Mouse (Mus musculus) intestine, embryonic 14.5 days (tissue): ENCODE data around the gene Snx29. TPM values are rescaled to one million over a fixed set of nuclear protein-coding genes. Genes with fewer than 3 reads are reported as not detected.

ENCODE experiments used
- ATAC-seq: fragments of 200-750 bp; cut with Nextera tagmentation; replicated peaks from 2 replicates; pipeline ENCODE4 v1.8.0; 2017; ENCODE audit warnings: low read depth, moderate number of reproducible peaks, moderate TSS enrichment, moderate library complexity; ENCODE audit not compliant: low FRiP score, low TSS enrichment
- DNase-seq: peaks from one replicate; pipeline ENCODE4 v3.0.0-alpha.2; 2018; ENCODE audit warnings: low spot score
- H3K27ac ChIP-seq: fragments of 300-500 bp; sonication (generic); 2 replicates; pipeline ENCODE4 v1.5.1; 2014; ENCODE audit warnings: low read depth, mild to moderate bottlenecking, control low read depth
- H3K27me3 ChIP-seq: fragments of 300-500 bp; sonication (generic); replicated peaks from 2 replicates; pipeline ENCODE4 v1.6.1; 2014; ENCODE audit warnings: low read length, control low read depth; ENCODE audit not compliant: control insufficient read depth, insufficient read depth
- H3K36me3 ChIP-seq: fragments of 300-500 bp; sonication (generic); 2 replicates; pipeline ENCODE4 v1.6.1; 2014; ENCODE audit warnings: low read length, control low read depth; ENCODE audit not compliant: control insufficient read depth, insufficient read depth
- H3K4me1 ChIP-seq: fragments of 300-500 bp; sonication (generic); replicated peaks from 2 replicates; pipeline ENCODE4 v1.6.1; 2014; ENCODE audit warnings: low read length, control low read depth, mixed read lengths; ENCODE audit not compliant: control insufficient read depth, insufficient read depth
- H3K4me2 ChIP-seq: fragments of 300-500 bp; sonication (generic); 2 replicates; pipeline ENCODE4 v1.6.1; 2014; ENCODE audit warnings: low read length
- H3K4me3 ChIP-seq: fragments of 300-500 bp; sonication (generic); 2 replicates; pipeline ENCODE4 v1.5.1; 2014; ENCODE audit warnings: low read depth, low read length, control low read depth, mixed read lengths
- H3K9ac ChIP-seq: fragments of 300-500 bp; sonication (generic); 2 replicates; pipeline ENCODE4 v1.6.1; 2014; ENCODE audit warnings: mild to moderate bottlenecking, low read length
- H3K9me3 ChIP-seq: fragments of 300-500 bp; sonication (generic); 2 replicates; pipeline ENCODE4 v1.6.1; 2016; ENCODE audit warnings: low read length, control low read depth; ENCODE audit not compliant: control insufficient read depth
- WGBS: fragments of 180-500 bp; shearing (Covaris S2); extraction: QIAGEN DNeasy Blood & Tissue Kit; methylation state at CpG from one replicate; pipeline ENCODE4 v1.1.7; 2014; 5-methylcytosine and 5-hydroxymethylcytosine counted together
- polyA plus RNA-seq: library from polyadenylated mRNA; unstranded; fragments of >200 nt; fragmentation: Nextera tagmentation; extraction: Ambion mirVana; gene quantifications from 2 replicates; pipeline ENCODE4 v1.2.1, GENCODE M21; 2014

Snx29 gene
- polyA plus RNA-seq, 1 experiment from 2014 or later, result 6.3 TPM

- H3K4me3 ChIP-seq, result no peak overlapping the region
- H3K4me2 ChIP-seq, result no peak overlapping the region
- no peak overlapping the region for H3K9ac ChIP-seq
- no peaks in the 10 kb centered on the region for H3K9me3 ChIP-seq
- no peaks in the 10 kb centered on the region for H3K27me3 ChIP-seq
- no peaks in the 10 kb centered on the region for H3K36me3 ChIP-seq
- DNase-seq, result no peak
- no peaks in the 10 kb centered on the region for H3K4me1 ChIP-seq
- ATAC-seq, result no peak
- 65% methylated on average over 2 of the region's 2 CpGs for WGBS
- no peak overlapping the region for H3K27ac ChIP-seq
Observed at GRCm38 (mm10) chr16:11476968-11477367, 154.3 kb downstream of the Snx29 start.

GRCm38 (mm10) chr16:11477591-11477990, 154.9 kb downstream of the Snx29 start:
- no peak for DNase-seq
- H3K27me3 ChIP-seq, result no peaks in the 10 kb centered on the region
- no peak overlapping the region for H3K27ac ChIP-seq
- H3K9ac ChIP-seq, result no peak overlapping the region
- H3K4me1 ChIP-seq, result no peaks in the 10 kb centered on the region
- H3K9me3 ChIP-seq, result no peaks in the 10 kb centered on the region
- no peak overlapping the region for H3K4me3 ChIP-seq
- ATAC-seq, result no peak
- no peak overlapping the region for H3K4me2 ChIP-seq
- no peaks in the 10 kb centered on the region for H3K36me3 ChIP-seq
- WGBS, result 83% methylated on average over 5 of the region's 5 CpGs

- Histone ChIP-seq H3K4me1 (no peaks in the 10 kb centered on the region), H3K27me3 (no peaks in the 10 kb centered on the region), H3K9me3 (no peaks in the 10 kb centered on the region), H3K4me3 (no peak overlapping the region), H3K27ac (no peak overlapping the region), H3K4me2 (no peak overlapping the region), H3K9ac (no peak overlapping the region), H3K36me3 (no peaks in the 10 kb centered on the region)
- DNase-seq, result no peak
- ATAC-seq, result no peak
- WGBS, result 85% methylated on average over 4 of the region's 4 CpGs
Observed at GRCm38 (mm10) chr16:11479605-11480004, 156.9 kb downstream of the Snx29 start.

GRCm38 (mm10) chr16:11482189-11482588, 159.5 kb downstream of the Snx29 start:
- no peak overlapping the region for H3K27ac ChIP-seq
- DNase-seq (no peak), ATAC-seq (no peak)
- 84% methylated on average over 2 of the region's 2 CpGs for WGBS
- H3K4me2 ChIP-seq, result no peak overlapping the region
- no peaks in the 10 kb centered on the region for H3K27me3 ChIP-seq
- no peaks in the 10 kb centered on the region for H3K36me3 ChIP-seq
- H3K9ac ChIP-seq, result no peak overlapping the region
- no peaks in the 10 kb centered on the region for H3K4me1 ChIP-seq
- H3K9me3 ChIP-seq, result no peaks in the 10 kb centered on the region
- H3K4me3 ChIP-seq, result no peak overlapping the region

GRCm38 (mm10) chr16:11494895-11495294, 172.2 kb downstream of the Snx29 start:
- Histone ChIP-seq H3K4me3 (no peak overlapping the region), H3K27ac (no peak overlapping the region), H3K9ac (no peak overlapping the region), H3K27me3 (no peaks in the 10 kb centered on the region), H3K36me3 (no peaks in the 10 kb centered on the region), H3K4me1 (no peaks in the 10 kb centered on the region), H3K4me2 (no peak overlapping the region), H3K9me3 (no peaks in the 10 kb centered on the region)
- DNase-seq (no peak), ATAC-seq (no peak)
- WGBS, result 44% methylated on average over 7 of the region's 7 CpGs

- H3K4me3 ChIP-seq, result no peak overlapping the region
- H3K36me3 ChIP-seq, result no peaks in the 10 kb centered on the region
- WGBS, result 91% methylated on average over 8 of the region's 10 CpGs
- H3K27ac ChIP-seq, result no peak overlapping the region
- H3K9ac ChIP-seq, result no peak overlapping the region
- no peaks in the 10 kb centered on the region for H3K27me3 ChIP-seq
- no peak for ATAC-seq
- no peak overlapping the region for H3K4me2 ChIP-seq
- H3K4me1 ChIP-seq, result no peaks in the 10 kb centered on the region
- no peaks in the 10 kb centered on the region for H3K9me3 ChIP-seq
- no peak for DNase-seq
Observed at GRCm38 (mm10) chr16:11495923-11496616, 173.4 kb downstream of the Snx29 start.

GRCm38 (mm10) chr16:11496721-11497120, 174.0 kb downstream of the Snx29 start:
- Histone ChIP-seq H3K27ac (no peak overlapping the region), H3K4me3 (no peak overlapping the region), H3K4me2 (no peak overlapping the region), H3K9me3 (no peaks in the 10 kb centered on the region), H3K4me1 (no peaks in the 10 kb centered on the region), H3K9ac (no peak overlapping the region), H3K27me3 (no peaks in the 10 kb centered on the region), H3K36me3 (no peaks in the 10 kb centered on the region)
- DNase-seq (no peak), ATAC-seq (no peak)
- 81% methylated on average over 3 of the region's 3 CpGs for WGBS

GRCm38 (mm10) chr16:11500061-11500460, 177.4 kb downstream of the Snx29 start:
- Histone ChIP-seq H3K27me3 (no peaks in the 10 kb centered on the region), H3K4me3 (no peak overlapping the region), H3K36me3 (no peaks in the 10 kb centered on the region), H3K4me1 (no peaks in the 10 kb centered on the region), H3K27ac (no peak overlapping the region), H3K9ac (no peak overlapping the region), H3K4me2 (no peak overlapping the region), H3K9me3 (no peaks in the 10 kb centered on the region)
- DNase-seq (no peak), ATAC-seq (no peak)
- 77% methylated on average over 4 of the region's 4 CpGs for WGBS

- 71% methylated on average over 3 of the region's 3 CpGs for WGBS
Observed at GRCm38 (mm10) chr16:11501138-11501537, 178.4 kb downstream of the Snx29 start.

More at GRCm38 (mm10) chr16:11501138-11501537, 178.4 kb downstream of the Snx29 start:
- H3K9ac ChIP-seq, result no peak overlapping the region
- H3K27me3 ChIP-seq, result no peaks in the 10 kb centered on the region
- H3K4me2 ChIP-seq, result no peak overlapping the region
- H3K4me3 ChIP-seq, result no peak overlapping the region
- H3K27ac ChIP-seq, result no peak overlapping the region
- no peak for ATAC-seq
- no peaks in the 10 kb centered on the region for H3K4me1 ChIP-seq
- H3K9me3 ChIP-seq, result no peaks in the 10 kb centered on the region
- DNase-seq, result no peak
- H3K36me3 ChIP-seq, result no peaks in the 10 kb centered on the region
